Mouse (Mus musculus) myocyte (in vitro differentiated cells): ENCODE data around the gene Large1.
"Not testable (repeated sequence)": the region's sequence is repeated elsewhere in the genome, so short reads cannot be mapped to it uniquely, and the experiment has no call there.

ENCODE experiments used
- CEBPB ChIP-seq: IDR thresholded peaks from 2 replicates; pipeline ENCODE4 v1.6.1; 2011; ENCODE audit warnings: mild to moderate bottlenecking, moderate library complexity; ENCODE audit not compliant: poor library complexity, insufficient read depth, severe bottlenecking
- MAX ChIP-seq: IDR thresholded peaks from one replicate; pipeline ENCODE4 v1.6.1; 2011; ENCODE audit warnings: low read depth, mild to moderate bottlenecking, control low read depth
- MYOD1 ChIP-seq, 3 experiments: IDR thresholded peaks; one replicate each; pipeline ENCODE4 v1.6.1; 2011; ENCODE audit warnings: control low read depth in 2 of 3, low read depth in 2 of 3, mild to moderate bottlenecking in 2 of 3, moderate library complexity in 1 of 3; ENCODE audit not compliant: insufficient read length in 2 of 3, control insufficient read depth in 1 of 3
- POLR2A ChIP-seq: IDR thresholded peaks from one replicate; pipeline ENCODE4 v1.6.1; 2011; ENCODE audit warnings: low read depth, mild to moderate bottlenecking, control low read depth, moderate library complexity; ENCODE audit not compliant: insufficient read length
- POLR2AphosphoS2 ChIP-seq: IDR thresholded peaks from one replicate; pipeline ENCODE4 v1.6.1; 2011; ENCODE audit warnings: low read depth, control low read depth; ENCODE audit not compliant: insufficient read length
- SRF ChIP-seq: IDR thresholded peaks from one replicate; pipeline ENCODE4 v1.6.1; 2011; ENCODE audit warnings: low read depth; ENCODE audit not compliant: control insufficient read depth, insufficient read length
- TCF12 ChIP-seq: IDR thresholded peaks from one replicate; pipeline ENCODE4 v1.6.1; 2011; ENCODE audit warnings: mild to moderate bottlenecking, control low read depth; ENCODE audit not compliant: poor library complexity, insufficient read depth, severe bottlenecking
- USF1 ChIP-seq: IDR thresholded peaks from one replicate; pipeline ENCODE4 v1.6.1; 2011; ENCODE audit warnings: low read depth, mild to moderate bottlenecking, control low read depth, moderate library complexity

DNA sequence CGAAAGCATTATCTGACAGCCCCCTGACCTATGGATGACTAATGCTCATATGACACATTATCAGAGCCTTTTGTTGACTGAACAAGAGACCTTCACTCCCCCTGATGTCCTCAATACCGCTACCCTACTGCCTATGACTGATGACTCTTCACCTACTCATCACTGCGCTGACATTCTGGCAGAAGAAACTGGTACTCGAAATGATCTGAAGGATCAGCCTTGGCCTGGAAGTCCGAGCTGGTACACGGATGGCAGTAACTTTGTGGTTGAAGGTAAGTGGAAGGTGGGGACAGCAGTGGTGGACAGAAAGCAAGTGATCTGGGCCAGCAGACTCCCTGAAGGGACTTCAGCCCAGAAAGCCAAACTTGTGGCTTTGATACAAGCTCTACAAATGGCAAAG, 19.7 kb upstream of the Large1 start:
- TF ChIP-seq USF1; POLR2A; SRF; POLR2AphosphoS2; CEBPB; MAX; MYOD1 (IDR thresholded peaks at IDR 0.05; ENCODE audit: control insufficient read depth in 1 of 3, insufficient read length in 2 of 3, low read depth in 2 of 3); TCF12: not testable (repeated sequence)
